Mouse (Mus musculus) layer of hippocampus, adult 11-12 months (tissue): ENCODE results near the gene Zfp36l2.

Experiments
- DNase-seq: peaks from one replicate; pipeline ENCODE4 v3.0.0; 2022; ENCODE audit warnings: low spot score

Zfp36l2 gene

DNA sequence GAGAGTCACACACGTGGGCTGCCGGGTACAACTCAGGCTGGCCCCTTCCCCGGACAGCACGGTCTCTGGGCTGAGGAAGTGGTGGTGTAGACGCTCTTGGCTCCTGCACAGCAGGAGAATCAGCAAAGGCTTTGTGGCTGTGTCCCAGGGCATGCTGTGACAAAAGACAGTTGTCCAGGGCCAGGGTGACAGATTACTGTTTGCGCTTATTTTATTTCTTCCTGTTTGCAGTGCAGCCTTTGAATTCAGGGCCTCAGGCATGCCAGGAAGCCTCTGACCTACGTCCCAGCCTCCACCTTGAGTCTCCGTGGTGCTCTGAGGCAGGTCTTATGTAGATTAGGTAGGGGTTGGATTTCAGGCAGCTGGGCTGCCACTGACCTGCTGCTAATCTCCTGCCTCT lies 10.3 kb downstream of the Zfp36l2 start:
- DNase-seq, result no peak

DNA sequence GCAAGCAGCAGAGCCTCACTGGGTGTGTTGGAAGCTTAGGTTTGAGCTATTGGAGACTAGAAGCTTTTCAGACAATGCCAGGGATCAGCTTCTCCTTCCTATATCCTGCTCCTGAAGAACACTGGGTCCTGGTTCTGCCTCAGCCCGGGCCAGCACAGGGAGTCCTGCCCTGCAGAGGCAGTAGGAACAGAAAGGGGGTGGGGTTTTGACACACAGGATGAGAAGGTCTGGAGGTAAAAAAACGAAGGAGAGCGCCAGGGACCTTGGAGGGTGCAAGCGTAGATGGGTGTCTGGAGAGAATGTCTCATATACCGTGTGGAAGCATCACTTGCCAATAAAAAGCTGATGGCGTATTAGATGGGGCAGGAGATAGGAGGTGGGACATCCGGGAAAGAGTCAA lies 11.3 kb downstream of the Zfp36l2 start:
- DNase-seq, result no peak

DNA sequence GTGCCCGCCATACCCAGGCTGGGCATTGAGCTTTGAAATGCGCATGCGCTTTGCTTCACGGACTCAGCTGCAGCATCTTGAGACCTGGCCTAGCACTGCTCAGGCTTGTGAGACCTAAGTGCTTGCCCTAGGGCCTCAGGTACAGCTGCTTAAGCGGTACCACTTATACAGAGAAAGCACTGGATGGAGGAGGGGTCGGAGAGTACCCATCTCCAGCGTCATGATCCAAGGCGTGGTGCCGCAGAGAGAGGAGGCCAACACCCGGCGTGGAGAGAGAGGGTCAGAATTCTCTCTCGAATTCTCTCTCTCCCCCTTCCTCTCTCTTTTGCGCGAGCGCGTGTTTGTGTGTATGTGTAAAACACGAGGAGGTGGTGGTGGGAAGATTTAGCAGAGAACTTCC lies 12.6 kb downstream of the Zfp36l2 start:
- DNase-seq, result no peak

DNA sequence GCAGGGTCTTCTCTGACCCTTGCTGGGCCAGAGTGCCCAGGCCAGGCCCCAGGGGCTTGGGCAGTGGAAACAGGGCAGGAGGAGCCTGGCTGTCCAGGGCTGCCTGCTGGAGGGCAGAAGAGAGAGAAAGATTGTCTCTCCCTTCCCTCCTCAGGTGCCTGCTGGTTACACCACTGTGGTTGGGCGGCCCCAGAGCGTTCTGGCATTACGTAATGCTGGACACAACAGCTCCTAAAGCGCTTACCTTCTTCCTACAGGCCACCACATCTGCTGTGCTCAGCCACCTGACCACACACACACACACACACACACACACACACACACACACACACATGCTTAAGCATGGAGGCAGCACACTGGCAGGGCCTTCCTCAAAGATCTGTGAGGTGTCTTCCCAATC lies 20.4 kb downstream of the Zfp36l2 start:
- DNase-seq, result no peak

DNA sequence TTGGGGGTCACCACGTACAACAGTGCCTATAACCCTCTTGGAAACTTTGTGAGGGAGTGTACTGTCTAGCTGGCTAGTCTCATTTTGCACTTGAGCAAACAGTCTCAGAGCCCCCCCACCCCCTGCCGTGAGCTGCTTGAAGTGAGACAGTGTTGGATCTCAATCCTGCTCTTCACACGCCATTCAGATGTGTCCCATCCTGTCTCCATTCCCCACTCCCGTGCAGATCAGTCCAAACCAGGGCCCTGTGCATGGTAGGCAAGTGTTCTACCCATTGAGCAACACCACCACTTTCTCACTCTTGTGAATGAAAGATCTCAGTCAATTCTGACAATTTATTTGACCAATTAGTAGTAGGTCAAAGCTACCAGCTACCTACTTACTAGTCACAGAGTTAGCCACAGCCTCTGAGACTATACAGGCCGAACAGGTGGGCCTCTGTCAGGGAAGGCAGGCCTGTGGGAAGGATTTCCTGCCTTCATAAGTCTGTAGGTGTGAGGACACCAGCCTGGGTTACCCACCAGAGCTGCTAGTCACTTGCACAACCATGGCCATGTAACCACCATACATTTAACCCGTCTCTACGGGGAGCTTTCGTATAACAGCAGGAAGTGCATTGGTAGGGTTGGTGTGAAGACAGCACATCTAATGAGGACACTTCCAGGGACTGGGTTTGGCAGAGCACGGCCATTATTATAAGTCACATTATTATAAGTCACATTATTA lies 21.4 kb downstream of the Zfp36l2 start:
- DNase-seq, result no peak

DNA sequence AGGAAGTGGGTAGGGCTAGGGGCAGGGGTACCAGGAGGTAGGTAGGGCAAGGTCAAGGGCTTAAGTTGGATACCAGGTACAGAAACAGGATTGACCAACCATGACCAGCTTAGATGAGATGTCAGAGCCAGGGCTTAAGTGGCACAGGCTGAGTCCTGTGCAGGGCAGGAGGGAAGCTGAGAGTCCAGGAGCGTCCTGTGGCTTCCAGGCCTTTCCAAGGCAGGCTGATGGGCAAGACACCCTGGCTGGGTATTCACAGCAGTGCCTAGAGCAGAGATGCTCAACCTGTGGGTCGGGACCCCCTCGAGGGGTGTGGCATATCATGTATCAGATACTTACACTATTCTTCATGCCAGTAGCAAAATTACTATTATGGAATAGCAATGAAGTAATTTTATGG lies 22.0 kb downstream of the Zfp36l2 start:
- no peak for DNase-seq

DNA sequence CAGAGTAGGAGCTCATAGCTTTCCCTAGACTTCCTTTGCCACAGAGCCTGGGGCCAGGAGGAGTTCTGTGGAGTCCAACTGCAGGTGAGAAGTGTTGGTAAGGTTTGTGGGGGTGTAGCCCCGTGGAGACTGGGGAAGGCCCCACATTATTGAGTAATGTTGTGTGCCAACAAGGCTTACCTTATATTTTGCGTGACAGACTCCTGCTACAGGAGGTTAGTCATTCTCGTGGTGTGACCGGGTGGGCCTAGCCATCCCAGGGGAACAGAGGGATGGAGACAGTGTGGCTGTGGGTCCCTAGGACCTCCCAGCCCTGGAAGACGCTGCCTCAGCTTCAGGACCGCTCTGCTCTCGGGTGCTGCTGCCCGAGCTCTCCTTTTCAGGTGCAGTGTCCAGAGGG lies 23.6 kb downstream of the Zfp36l2 start:
- DNase-seq, result no peak

DNA sequence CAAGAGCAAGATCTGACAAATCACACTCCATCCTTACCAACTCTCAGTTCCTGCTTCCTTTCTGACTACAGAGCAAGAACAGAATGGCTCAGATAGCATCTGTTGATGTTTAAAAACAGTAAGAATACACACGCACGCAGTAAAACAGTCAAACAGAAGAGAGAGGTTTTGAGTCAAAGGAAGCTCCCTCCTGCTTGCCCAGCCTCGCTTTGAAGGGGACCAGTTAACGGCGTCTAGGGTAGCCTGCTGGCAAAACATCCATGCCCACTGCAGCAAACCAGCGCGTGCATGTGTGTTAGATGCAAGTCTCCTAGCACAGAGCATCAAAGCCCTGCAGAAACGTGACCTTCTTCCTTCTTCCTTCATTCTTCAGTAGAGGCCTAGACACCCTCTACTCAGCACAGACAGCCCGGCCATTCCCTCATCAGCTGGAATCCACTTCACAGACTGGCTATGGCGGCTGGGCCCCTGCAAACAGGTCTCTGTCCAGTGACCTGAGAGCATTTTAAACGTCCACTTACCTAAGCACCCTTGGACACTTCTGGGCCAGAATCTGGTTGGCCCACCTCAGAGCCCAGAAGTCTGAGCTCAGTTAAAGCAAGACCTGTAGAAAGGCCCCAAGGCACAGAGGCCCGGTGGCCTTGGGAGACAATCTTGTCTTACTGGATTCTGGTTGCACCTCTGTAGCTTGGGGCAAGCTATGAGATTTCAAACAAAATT lies 24.5 kb downstream of the Zfp36l2 start:
- no peak for DNase-seq

DNA sequence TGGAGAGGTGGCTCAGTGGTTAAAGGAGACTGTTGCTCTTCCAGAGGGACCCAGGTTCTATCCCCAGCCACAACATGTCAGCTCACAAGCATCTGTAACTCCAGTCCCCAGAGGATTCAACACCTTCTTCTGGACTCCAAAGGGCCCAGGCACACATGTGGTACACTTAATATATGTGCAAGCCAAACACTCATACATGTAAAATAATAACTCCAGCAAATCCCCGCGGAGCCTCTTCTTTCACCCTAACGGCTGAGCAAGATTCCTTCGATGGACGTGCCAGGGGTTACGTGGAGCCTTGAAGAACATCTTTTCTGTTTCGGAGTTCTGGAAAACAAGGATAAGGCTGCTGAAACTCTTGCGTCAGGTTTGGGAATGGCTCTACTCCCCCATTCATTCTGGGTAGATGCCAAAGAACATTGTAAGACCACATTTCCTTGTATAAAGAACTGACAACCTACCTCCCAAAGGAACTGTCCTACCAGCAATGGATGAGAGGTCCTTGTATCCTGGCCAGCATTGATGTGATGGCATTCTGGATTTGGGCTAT lies 25.5 kb downstream of the Zfp36l2 start:
- no peak for DNase-seq

DNA sequence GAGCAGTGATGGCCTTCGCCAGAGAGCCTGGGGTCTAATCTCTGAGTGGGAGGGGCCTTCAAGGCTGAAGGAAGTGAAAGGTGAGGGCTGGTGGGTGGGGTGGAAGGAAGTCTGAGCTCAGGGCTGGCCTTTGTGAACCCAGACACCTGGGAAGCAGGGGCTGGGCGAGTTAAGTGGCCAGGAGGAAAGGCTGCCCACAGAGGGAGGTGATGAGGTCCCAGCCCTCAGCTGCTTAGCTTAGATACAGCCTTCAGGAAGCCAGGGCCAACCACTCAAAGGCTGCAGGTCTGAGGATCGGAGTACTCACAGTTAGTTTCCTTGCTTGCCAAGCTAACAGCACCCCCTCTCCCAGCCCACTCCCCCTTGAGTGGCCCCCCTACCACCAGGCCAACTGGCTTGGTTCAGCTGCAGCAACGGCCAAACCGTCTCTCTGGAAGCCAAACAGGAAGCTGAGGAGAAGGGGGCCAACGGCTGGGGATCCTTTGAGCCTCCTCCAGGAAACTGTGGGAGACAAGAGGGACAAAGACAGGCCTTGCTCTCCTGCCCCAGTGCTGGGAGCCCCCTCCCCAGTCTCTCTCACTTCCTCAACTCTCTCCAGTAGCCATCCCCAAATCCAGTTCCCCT lies 26.4 kb downstream of the Zfp36l2 start:
- no peak for DNase-seq

DNA sequence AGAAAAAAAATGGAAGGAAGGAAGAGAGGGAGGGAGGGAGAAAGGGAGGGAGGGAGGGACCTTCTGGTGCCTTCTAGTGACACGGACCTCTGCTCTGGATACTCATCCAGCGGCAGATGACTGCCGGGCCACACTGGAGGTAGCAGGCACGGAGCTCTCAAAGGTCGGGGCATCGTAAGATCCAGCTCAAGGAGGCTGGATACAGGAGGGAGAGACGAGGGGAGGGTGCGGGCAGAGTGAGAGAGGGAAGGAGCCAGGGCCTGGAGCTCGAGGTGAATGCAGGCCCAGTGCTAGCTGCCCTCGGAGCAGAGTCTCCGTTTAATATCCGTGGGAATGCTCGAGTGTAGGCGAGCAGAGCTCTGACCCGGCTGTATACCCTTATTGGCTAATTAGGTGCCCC lies 28.9 kb downstream of the Zfp36l2 start:
- DNase-seq, result no peak

DNA sequence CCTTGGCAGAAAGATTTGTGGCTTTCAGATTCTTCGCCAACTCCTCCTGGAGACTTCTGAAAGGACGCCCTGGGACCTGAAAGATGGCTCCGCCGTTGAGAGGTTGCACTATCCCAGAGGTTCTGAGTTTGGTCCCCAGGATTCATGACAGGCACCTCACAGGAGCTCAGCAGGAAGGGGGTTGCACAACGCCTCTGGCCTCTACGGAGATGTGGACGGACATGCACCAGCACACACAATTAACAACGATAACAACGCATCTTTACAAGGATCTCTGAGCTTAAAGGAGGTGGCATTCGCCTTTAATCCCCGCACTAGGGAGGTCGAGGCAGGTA lies 29.3 kb downstream of the Zfp36l2 start:
- no peak for DNase-seq

DNA sequence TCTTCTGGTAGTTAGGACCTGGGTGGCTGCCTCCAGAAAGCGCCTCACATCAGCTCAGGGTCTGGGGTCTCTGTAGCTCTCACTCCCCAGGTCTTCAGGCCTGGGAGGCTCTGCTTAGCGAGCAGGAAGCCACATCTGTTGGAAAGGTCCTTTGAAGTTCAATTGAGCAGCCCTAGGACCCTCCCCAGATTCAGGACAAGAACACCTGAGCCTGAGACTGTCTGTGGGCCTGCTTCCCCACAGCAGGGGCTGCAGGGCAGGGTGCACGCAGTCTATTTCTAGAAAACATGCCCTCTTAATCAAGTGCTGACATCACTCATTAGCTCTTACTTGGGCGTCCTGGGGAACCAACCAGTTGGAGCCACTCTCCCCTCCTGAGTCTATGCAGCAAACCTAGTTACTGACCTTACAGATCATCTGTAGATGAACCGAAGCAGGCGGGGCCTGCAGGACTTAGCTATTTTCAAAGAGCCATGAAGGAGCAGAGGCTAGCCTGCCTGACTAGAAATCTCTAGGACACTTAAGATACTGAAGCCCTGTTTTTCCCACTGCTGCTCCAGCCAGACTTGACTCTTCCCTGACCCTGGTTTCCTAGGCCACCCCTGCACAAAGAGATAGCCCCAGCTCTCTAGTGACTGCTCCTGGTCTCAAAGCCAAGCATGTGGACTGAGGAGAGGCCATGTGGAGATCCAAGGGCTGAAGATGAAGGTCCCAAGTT lies 29.8 kb downstream of the Zfp36l2 start:
- DNase-seq, result no peak

DNA sequence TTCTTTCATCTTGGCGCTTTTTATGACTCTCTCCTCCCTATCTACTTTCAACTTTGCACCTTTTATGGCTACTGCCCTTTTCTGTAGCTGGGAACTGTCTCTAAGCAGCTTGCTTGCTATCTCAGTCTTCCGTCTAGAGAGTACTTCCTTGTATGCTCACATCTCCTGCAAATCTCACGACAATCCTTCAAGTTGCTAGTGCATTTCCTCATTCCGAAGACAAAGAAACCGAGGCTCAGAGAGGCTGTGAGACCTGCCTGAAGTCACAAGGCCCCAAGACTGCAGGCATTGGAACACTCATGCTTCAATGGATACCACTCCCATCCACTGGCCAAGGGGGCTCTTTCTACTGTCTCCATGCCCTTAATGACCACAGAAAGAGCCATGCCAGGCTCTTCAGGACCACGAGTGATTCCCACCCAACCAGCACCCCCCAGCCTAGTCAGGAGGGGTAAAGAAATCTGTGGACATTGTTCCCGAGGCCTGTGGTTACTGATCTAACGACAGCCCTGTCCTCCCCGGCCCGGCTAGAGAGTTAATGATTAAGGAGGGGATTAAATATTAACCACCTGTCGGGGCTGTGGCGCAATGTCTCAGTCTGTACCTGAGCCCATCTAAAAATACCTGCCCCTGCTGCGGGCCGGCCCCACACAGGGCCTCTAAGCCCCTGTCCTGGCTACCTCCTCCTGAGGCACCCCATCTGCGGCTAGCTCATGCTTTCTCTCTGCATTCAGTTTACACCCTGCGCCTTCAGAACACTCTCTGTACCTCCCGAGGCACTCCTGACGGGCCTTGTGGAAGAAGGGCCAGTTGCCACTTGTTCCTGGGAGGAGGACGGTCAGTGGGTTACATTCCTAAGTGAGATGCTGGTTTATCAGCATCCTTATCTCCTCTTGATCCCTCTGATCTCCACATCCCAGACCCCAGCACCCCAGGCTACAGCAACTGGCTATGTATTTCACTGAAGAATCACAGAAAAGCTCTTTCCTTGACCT lies 30.7 kb downstream of the Zfp36l2 start:
- DNase-seq, result no peak

DNA sequence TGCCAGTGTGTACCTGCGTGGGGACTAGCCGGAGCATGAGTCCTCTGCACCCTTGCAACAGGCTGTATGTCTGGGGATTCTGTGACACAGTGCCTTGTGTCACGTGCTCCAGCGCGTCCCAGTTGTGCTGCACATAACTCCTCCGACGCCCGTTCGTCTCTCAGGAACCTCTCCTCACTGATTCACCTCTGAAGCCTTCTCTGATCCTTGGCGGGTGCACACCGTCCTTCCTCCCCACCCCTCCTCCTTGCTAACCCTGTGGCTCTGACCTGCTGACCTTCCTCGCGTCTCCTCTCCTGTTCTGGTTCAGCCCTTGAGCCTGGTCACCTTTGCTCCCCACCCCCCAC lies 31.5 kb downstream of the Zfp36l2 start:
- DNase-seq, result no peak

DNA sequence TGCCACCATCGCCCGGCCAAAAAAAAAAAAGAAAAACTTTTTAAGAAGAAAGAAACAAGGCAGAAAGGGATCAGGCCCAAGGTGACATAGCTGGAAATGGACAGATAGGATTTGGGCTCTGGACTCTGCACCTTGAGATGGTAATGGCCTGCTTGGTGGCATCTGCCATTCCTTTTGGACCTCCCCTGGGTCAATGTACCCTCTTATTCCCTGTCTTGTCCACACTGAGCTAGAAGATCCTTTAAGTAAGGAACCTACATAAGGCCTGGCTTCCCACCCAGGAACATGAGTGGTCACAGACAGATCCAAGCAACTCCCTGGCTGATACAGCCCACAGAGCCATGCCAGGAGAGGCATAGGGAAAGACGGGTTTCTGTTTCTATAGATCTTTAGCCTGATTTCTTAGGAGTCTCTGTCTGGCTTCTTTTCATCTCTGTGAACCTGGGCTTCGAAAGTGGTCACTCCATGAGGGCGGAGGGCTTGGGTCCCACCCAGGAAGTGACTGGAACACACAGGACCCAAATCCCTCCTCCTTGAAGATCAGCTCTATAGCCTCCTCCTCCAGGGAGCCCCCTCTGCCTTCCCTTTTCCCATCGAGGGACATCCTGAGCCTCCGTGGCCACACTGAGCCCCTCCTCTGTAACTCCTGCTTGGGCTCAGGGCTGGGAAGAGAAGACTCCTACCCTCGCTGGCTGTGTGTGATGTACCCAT lies 32.1 kb downstream of the Zfp36l2 start:
- no peak for DNase-seq

DNA sequence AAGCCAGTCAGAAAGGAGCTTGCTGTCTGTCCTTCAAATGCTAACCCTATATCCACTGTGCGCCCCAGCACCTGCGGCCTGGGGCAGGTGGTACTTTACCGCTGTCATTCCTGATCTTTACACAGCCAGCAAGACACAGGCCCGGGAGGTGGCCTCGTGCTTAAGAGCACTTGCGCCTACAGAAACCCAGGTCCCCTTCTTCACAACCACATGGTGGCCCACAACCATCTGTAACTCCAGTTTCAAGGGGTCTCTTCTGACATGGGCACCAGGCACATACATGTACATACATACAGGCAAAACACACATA lies 32.8 kb downstream of the Zfp36l2 start:
- no peak for DNase-seq

DNA sequence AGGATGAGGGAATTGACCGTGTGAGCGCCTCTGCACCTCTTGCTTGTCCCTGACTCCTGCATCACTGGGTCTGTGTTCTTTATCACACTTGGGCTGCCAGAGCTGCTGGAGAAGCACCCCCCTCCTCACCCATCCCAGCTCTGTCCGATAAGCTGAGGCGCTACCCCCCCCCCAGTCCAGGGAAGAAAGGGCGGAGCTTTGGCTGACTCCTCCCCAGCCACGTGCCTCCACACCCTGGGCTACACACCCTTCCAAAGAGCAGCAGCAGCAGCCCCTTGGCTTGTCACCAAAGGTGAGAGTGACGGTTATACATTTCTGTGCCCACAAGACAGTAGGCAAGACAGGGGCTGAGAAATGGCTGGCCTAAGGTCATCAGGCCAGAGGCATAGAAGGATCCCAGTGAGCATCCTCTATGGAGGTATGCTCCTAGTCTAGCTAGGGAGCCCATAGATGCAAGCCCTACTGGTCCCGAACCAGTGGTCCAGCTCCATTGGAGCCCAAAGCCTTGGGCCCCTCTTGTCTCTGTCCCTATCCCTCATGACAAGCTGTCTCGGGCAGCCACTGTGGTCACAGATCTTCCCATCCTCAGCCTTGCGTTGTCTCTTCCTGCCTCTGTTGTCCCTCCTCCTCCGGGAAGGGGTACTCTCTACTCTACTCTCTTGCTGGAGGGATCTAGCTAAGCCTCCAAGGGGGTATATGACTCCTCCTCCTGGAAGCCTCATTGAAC lies 33.3 kb downstream of the Zfp36l2 start:
- DNase-seq, result no peak

DNA sequence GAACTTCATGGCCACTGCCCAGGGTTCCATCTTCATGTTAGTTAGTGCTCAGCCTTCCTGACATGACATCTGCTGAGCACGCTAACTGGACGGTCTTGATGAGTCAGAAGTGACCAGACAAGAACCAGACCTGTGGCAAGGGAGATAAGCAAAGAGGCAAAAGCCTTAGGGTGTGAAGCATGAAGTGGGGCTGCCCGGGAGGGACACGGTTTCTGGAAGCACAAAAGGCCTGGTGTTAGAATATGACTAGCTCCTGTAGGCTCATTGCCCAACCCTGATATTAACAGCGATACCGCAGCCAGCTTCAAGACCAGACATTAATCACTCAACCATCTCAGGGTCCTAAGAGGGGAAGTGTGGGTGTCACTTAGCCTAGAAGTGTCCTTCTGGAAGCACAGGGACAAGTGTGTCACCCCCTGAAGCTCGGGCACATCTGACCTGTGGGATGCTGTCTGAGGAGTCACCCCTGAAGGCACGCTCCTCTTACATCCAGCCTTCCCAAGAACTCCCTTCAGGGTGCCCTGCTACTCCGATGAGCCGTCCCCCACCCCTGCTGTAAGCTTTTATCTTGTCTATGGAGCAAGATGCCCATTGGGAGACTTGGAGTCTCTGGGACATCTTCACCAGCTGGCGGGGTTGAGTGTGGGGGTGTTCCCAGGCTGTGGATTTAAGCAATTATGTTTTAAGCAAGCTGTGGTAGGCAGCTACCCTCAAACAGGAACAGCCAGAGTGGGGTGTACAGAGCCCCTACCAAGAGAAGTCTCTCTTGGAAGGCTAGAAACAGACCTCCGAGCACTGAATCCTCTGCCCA lies 34.6 kb downstream of the Zfp36l2 start:
- no peak for DNase-seq
